In genomic region chr5:47276231-47277195, GRCm38 (mm10) we compare ENCODE assay signal across 22 mouse cellular contexts.
DNase-seq lines count a peak whose midpoint lies in the region; ATAC-seq and TF ChIP-seq lines count a peak whose summit lies in the region.
"Had no signal": no experiment of that assay in that cellular context is flagged by ENCODE, and none has a peak within 500 bp of the region (broad histone marks: within the 10 kb centered on the region; RNA-seq: fewer than 3 reads in every experiment).

No protein-coding gene starts in this region.

- 36% methylated on average over 5 of the region's 5 CpGs for WGBS in heart, embryonic 13.5 days
- 41% methylated on average over 5 of the region's 5 CpGs for WGBS in kidney, postnatal 0 days

- no peak overlapping the region for H3K4me3 ChIP-seq in heart, embryonic 13.5 days
- H3K4me3 ChIP-seq in kidney, postnatal 0 days (replicated peaks; ENCODE audit: low read depth, low read length): no peak overlapping the region
- H3K4me3 ChIP-seq: forebrain, embryonic 10.5 days; hindbrain, embryonic 15.5 days; limb, embryonic 13.5 days; liver, embryonic 13.5 days; neural tube, embryonic 13.5 days had no signal

- H3K27me3 ChIP-seq in heart, embryonic 13.5 days (replicated peaks): no peaks in the 10 kb centered on the region
- H3K27me3 ChIP-seq in kidney, postnatal 0 days (ENCODE audit: insufficient read depth, low read length): no peaks in the 10 kb centered on the region
- H3K27me3 ChIP-seq: hindbrain, embryonic 15.5 days; limb, embryonic 13.5 days; liver, embryonic 13.5 days; neural tube, embryonic 13.5 days had no signal

- no peaks in the 10 kb centered on the region for H3K36me3 ChIP-seq in heart, embryonic 13.5 days
- H3K36me3 ChIP-seq in kidney, postnatal 0 days (ENCODE audit: insufficient read depth, low read length): no peaks in the 10 kb centered on the region
- H3K36me3 ChIP-seq: forebrain, embryonic 10.5 days; hindbrain, embryonic 15.5 days; limb, embryonic 13.5 days; liver, embryonic 13.5 days; neural tube, embryonic 13.5 days had no signal

- no peak for DNase-seq in heart, postnatal 14 days
- peak; percentile 83 for DNase-seq in kidney, postnatal 0 days (ENCODE audit: low spot score)
- no peak for DNase-seq in kidney, postnatal 25 days
- peak; percentile 81 for DNase-seq in 416B (ENCODE audit: low read depth)
- DNase-seq in embryo, embryonic 10.5 days (ENCODE audit: low spot score): peak; percentile 46
- no peak for DNase-seq in frontal cortex, postnatal 10 days (ENCODE audit: low spot score in 2 of 2)
- DNase-seq in gastrocnemius, postnatal 10 days: no peak
- DNase-seq: B cell, adult 2 months; cerebellum, adult 8-10 months; forebrain, postnatal 0 days; heart, postnatal 36 days; kidney, adult 2 months; layer of hippocampus, postnatal 36 days; liver, embryonic 13.5 days; lung, postnatal 10 days; right cerebral cortex, adult 18-20 months; thymus, postnatal 36 days had no signal

- no peak for ATAC-seq in heart, embryonic 13.5 days (ENCODE audit: extremely low read depth, insufficient number of reproducible peaks, low FRiP score, low TSS enrichment)
- no peak for ATAC-seq in kidney, postnatal 0 days (replicated peaks; ENCODE audit: low FRiP score, low read depth)
- ATAC-seq: forebrain, postnatal 0 days had no signal

- H3K4me1 ChIP-seq in heart, embryonic 13.5 days: peaks cover 34% of the 10 kb centered on the region
- H3K4me1 ChIP-seq in kidney, postnatal 0 days (replicated peaks; ENCODE audit: insufficient read depth, low read length): peaks cover 9% of the 10 kb centered on the region; the same call in 1 of the 2 replicates
- H3K4me1 ChIP-seq: hindbrain, embryonic 15.5 days had no signal

- no peaks in the 10 kb centered on the region for H3K9me3 ChIP-seq in heart, embryonic 13.5 days
- no peaks in the 10 kb centered on the region for H3K9me3 ChIP-seq in kidney, postnatal 0 days (replicated peaks; ENCODE audit: low read length)
- H3K9me3 ChIP-seq: forebrain, embryonic 10.5 days; hindbrain, embryonic 15.5 days; limb, embryonic 13.5 days; liver, embryonic 13.5 days; neural tube, embryonic 13.5 days had no signal

- no peak for TF ChIP-seq CTCF in kidney, postnatal 0 days (IDR thresholded peaks at IDR 0.05; ENCODE audit: low read depth)

- H3K4me2 ChIP-seq in heart, embryonic 13.5 days: no peak overlapping the region
- H3K4me2 ChIP-seq in kidney, postnatal 0 days (ENCODE audit: low read length): no peak overlapping the region
- H3K4me2 ChIP-seq: hindbrain, embryonic 15.5 days; limb, embryonic 13.5 days; liver, embryonic 13.5 days; neural tube, embryonic 13.5 days had no signal

- no peak overlapping the region for H3K9ac ChIP-seq in heart, embryonic 13.5 days
- H3K9ac ChIP-seq in kidney, postnatal 0 days (ENCODE audit: low read depth, low read length): no peak overlapping the region
- H3K9ac ChIP-seq: forebrain, postnatal 0 days; hindbrain, embryonic 15.5 days; limb, embryonic 13.5 days; liver, embryonic 13.5 days; neural tube, embryonic 13.5 days had no signal

- peak overlapping the region; percentile 65 for H3K27ac ChIP-seq in heart, embryonic 13.5 days (replicated peaks)
- H3K27ac ChIP-seq in kidney, postnatal 0 days: no peak overlapping the region
- H3K27ac ChIP-seq: forebrain, embryonic 10.5 days; hindbrain, embryonic 15.5 days; limb, embryonic 13.5 days; liver, embryonic 13.5 days; neural tube, embryonic 13.5 days had no signal

- intact Hi-C loops in heart, postnatal 14 days (cut with DNase I): no loop called here

Comparison
In these comparisons a context has a peak if more than half of its experiments do, and no peak if none do; other contexts are left out.
1. DNase-seq: peak in kidney, postnatal 0 days (single experiment), 416B (single experiment) and embryo, embryonic 10.5 days (single experiment); none in heart, postnatal 14 days (0 of 2), kidney, postnatal 25 days (0 of 2), frontal cortex, postnatal 10 days (0 of 2) and gastrocnemius, postnatal 10 days (single experiment).